Mouse (Mus musculus) brown adipose tissue, adult 24 weeks (tissue): ENCODE results near the gene Abhd2. TPM values are rescaled to one million over a fixed set of nuclear protein-coding genes. Genes with fewer than 3 reads are reported as not detected.

ENCODE experiments used
- H3K27ac ChIP-seq: fragments of 200-500 bp; replicated peaks from 2 replicates; pipeline ENCODE4 v1.5.1; 2012; ENCODE audit warnings: low read depth, mild to moderate bottlenecking, low read length
- H3K4me1 ChIP-seq: fragments of 200-500 bp; 2 replicates; pipeline ENCODE4 v1.6.1; 2012; ENCODE audit warnings: low read length, mixed read lengths; ENCODE audit not compliant: control insufficient read depth, insufficient read depth, insufficient read length
- H3K4me3 ChIP-seq: fragments of 200-500 bp; 2 replicates; pipeline ENCODE4 v1.5.1; 2012; ENCODE audit warnings: low read depth, mild to moderate bottlenecking, low read length, moderate library complexity; ENCODE audit not compliant: insufficient read depth
- polyA plus RNA-seq: library from polyadenylated mRNA; stranded (reverse); fragments of >200 nt; gene quantifications from 2 replicates; pipeline ENCODE4 v1.2.4, GENCODE M21; 2012; ENCODE audit not compliant: missing spikeins, insufficient read depth, insufficient read length

Gene Abhd2
- polyA plus RNA-seq, 1 experiment, result 6.3 TPM

DNA sequence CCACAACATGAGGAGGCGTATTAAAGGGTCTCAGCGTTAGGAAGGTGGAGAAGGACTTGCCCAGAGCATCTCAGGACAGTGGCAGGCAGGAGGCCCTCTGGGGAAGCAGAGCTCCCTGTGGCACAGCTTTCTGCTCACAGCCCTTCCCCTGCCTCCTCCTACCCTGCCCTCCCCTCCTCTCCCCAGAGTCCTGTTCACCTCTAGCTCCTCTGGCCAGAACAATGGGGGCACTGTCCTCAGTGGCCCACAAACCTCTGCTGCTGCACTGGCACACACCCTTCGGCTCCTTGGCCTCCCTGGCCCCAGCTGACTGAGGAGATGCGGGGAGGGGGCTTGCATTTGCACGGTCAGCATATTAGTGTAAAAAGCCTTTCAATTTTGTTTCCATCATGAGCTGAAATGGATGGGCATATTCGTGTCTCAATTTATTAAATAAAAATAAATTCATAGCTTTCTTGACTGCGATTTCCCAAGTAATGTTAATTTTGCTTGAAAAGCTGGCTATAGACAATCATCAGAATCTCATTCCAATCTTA, 115.7 kb downstream of the Abhd2 start:
- Histone ChIP-seq H3K4me3 (no peak overlapping the region), H3K4me1 (no peaks in the 10 kb centered on the region), H3K27ac (no peak overlapping the region)

DNA sequence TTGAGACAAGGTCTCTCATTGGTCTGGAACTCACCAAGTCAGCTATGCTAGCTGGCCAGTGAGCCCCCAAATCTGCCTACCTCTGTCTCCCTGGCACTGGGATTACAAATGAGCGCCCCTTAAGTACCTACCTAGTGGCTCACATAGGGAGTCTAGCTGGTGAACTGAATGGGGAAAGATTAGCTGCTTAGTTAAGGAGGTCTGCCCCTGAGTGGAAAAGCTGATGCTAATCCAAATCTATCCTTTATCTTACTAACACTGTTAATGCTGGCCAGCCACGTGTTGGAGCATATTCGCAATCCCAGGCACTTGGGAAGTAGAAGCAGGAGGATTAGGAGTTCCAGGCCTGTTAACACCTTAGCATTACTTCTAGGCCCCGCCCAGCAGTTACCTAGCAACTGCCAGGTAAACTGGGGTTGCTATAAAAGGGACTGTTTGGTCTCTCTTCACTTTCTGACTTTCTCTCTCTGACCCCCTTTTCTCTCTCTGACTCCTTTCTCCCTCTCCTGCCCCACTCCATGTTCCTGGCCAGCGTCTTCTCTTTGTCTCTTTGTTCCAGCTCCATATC, 117.2 kb downstream of the Abhd2 start:
- Histone ChIP-seq H3K4me1 (no peaks in the 10 kb centered on the region), H3K4me3 (no peak overlapping the region), H3K27ac (no peak overlapping the region)

DNA sequence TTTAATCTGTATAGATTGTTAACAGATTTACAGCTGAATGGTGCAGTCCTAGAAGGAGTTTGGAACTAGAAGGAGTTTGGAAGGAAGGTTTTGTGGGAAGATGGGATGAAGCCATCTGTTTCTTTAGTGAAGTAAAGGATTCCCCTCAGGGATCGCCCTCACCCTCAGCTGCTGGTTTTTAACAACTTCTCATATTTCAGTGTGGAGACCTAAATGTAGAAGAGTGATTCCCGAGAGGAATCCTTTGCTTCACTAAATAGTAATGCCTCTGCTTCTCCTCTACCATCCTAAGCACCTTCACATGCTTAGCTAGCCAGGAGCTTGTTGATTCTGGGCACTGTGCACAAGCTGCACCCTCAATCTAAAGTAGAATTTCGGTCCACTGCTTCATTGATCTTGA, 118.5 kb downstream of the Abhd2 start:
- Histone ChIP-seq H3K4me1 (no peaks in the 10 kb centered on the region), H3K4me3 (peak overlapping the region; percentile 79), H3K27ac (peak overlapping the region; percentile 76; the same call in 1 of the 2 replicates)

DNA sequence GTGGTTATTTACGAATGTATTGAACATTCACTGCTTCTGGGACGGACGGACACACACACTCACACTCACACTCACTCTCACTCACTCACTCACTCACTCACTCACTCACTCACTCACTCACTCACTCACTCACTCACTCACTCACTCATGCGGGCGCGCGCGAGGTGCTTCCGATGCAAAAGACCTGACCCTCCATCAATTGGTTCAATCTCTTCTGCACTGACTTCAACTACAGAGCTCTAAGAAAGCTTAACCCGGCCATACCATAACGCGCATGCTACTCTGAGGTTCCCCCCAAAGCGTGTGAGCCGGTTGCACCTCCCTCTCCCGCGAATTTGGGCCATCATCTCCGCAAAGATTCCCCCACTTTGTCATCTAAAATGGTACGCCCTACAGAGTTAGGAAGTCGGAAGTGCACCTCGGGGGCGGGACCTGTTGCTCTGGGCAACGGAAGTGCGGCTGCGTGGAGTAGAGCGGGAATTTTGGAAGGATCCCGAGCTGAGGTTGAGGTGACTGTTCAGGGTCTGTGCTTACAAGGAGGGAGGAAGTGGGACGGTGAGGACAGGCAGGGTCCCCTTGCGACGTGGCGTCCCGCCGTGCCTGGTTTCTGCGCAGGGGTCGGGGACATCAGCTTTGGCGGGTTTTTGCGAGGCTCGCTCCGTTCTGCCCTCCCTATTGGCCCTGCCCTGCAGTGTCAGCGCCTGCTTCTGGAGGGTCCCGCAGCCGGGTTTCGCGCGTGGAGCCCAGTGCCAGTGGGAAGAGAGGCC, 119.1 kb downstream of the Abhd2 start, which contains the start of gene Fanci:
TSS of gene Fanci (plus strand) at position 47 of the 767 bp plus-strand sequence.
- H3K4me1 ChIP-seq, result no peaks in the 10 kb centered on the region
- H3K27ac ChIP-seq, result peak within 1 kb of the TSS; percentile 76
- H3K4me3 ChIP-seq, result peak within 1 kb of the TSS; percentile 79

DNA sequence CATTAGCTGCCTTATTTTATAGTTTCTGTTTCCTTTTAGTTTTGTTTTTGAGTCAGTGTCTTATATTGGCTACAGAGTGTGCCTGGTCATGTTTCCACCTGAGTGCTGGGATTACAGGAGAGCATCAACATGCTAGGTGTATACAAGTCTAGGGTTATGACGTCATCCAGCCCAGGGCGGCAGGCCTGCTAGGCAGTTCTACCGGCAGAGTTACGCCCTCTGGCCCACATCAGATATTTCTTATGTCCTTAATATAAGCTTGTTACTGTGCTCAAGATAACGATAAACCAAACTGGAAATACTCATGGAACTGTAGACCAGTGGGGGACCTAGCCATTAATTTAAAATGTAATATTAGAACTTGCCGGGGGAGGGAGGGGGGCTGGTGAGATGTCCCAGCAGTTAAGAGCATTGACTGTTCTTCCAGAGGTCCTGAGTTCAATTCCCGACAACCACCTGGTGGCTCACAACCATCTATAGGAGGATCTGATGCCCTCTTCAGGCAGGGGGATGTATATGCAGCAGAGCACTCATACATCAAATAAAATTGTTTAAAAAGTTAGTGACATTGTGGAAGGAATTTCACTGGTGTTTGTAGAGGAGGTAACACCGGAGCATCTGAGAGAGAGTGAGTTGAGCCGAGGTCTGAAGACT, 120.0 kb downstream of the Abhd2 start:
- H3K4me3 ChIP-seq, result no peak overlapping the region
- H3K4me1 ChIP-seq, result no peaks in the 10 kb centered on the region

DNA sequence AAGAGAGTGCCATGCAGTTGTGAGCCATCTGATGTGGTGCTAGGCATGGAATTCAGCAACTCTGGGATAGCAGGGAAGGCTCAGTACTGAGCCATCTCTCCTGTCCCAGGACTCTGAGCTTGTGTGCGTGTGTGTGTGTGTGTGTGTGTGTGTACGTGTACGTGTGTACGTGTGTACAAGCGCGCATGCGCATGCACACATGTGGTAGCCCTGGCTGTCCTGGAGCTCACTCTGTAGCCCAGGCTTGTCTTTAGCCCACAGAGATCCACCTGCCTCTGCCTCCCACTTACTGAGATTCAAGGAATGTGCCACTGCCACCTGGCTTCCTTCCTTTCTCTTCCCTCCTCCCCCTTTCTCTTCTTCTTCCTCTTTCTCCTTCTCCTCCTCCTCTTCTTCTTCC, 120.9 kb downstream of the Abhd2 start:
- H3K4me3 ChIP-seq, result no peak overlapping the region
- H3K27ac ChIP-seq, result no peak overlapping the region
- no peaks in the 10 kb centered on the region for H3K4me1 ChIP-seq

More for the DNA sequence above, 120.0 kb downstream of the Abhd2 start:
- no peak overlapping the region for H3K27ac ChIP-seq

DNA sequence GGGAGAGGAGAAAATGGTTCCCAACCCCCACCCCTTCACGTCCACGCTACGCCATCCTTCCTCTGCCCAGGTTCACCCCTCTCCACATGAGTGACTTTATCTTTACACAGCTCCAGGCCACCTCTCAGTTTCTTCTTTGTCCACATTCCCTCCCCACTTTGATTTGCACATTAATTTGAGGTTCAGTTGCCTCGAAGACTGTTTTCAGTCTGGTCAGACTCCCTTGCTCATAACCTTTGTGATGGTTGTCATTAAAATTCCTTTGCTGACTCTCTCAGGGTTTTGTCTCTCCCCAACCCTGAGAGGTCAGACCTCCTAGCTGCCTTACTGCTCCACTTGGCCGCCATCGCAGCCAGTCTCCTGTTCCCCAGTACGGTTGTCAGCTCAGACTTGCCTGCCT, 121.7 kb downstream of the Abhd2 start:
- H3K4me3 ChIP-seq, result no peak overlapping the region
- no peak overlapping the region for H3K27ac ChIP-seq
- H3K4me1 ChIP-seq, result no peaks in the 10 kb centered on the region

DNA sequence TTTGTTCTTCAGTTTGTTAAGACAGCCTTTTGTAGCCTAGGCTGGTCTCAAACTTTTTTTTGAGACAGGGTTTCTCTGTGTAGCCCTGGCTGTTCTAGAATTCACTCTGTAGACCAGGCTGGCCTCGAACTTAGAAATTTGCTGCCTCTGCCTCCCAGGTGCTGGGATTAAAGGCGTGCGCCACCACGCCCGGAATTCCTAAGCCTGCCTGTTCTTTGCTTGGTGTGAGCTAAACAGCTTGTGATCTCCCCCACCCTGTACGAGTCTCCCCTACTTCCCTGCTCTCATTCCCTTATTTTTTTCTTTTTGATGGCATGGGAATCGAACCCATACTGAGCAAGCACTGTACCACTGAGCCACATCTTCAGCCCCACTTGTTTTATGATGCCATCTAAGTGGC, 122.2 kb downstream of the Abhd2 start:
- H3K27ac ChIP-seq, result no peak overlapping the region
- no peak overlapping the region for H3K4me3 ChIP-seq
- no peaks in the 10 kb centered on the region for H3K4me1 ChIP-seq

DNA sequence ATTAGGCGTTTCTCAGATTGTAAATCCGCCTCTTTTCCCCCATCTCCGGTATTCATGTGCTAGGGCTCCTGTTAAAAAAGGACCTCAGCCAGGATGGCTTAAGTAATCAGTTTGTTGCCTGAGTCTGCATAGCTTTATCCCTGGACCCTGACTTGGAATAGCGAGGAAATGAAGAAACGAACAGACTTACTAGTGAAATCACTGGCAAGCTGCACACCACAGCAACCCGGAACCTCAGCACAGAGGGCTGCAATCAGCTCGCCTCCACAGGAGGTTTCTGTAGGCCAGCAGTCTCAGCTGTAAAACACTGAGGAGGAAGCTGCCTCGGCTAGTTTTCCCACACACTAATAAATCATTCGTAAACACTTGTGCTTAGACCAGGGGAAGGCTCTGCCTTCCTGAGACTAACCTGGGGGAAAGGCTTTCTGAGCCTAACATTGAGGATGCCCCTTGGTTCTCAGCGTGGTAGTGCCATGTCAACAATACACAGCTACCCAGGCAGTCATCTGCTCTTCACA, 124.5 kb downstream of the Abhd2 start:
- no peak overlapping the region for H3K27ac ChIP-seq
- no peak overlapping the region for H3K4me3 ChIP-seq
- no peaks in the 10 kb centered on the region for H3K4me1 ChIP-seq

DNA sequence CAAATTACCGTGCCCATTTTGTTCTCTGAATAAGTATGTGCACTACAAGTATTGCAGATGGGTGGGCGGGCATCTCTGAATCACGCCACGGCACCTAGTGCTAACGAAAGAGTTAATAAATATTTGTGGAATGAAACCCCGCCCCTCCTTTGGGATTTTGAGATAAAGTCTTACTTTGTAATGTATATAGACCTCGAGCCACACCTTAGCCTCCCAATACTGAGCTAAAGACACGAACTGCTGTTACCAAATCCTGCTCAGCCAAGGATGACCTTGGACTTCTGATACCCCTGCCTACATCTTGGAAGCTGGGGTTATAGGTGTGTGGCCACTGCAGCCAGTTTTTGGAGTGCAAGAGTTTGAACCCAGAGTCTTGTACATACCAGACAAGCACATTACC, 125.4 kb downstream of the Abhd2 start:
- H3K4me3 ChIP-seq, result no peak overlapping the region
- H3K4me1 ChIP-seq, result no peaks in the 10 kb centered on the region
- no peak overlapping the region for H3K27ac ChIP-seq

DNA sequence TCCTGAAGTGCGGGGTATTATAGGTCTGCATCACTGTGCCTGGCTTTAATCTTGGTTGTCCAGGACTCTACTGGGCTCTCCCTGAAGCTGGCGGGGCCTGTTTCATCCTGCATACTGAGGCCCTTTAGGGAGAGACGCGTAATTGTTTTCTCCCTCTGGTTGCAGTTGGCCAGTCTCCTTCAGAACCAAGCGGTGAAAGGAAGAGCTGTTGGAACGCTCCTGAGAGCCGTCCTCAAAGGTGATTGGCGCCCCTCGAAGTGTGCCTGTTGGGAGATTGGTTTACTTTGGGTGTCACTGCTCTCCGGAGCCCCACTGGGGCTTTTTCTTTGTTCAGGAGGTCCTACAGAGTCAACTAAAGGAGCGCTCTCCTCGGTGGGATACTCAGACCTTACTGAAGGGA, 126.0 kb downstream of the Abhd2 start:
- Histone ChIP-seq H3K4me1 (no peaks in the 10 kb centered on the region), H3K27ac (no peak overlapping the region), H3K4me3 (no peak overlapping the region)

DNA sequence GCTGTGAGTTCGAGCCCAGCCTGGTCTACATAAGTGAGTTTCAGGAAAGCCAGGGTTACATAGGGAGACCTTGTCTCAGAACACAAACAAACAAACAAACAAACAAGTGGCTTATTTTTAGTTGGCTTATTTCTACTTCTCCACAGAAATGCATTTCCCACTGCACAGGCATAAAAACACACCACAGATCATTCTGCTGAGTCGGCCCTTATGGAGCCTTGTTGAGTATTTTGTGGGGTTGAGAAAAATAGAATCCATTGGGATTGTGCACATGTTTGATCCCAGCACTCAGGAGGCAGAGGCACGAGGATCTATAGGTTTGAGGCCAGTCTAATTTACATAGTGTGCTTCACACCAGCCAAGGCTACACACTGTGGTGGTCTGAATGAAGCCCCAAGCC, 127.3 kb downstream of the Abhd2 start:
- no peak overlapping the region for H3K4me3 ChIP-seq
- H3K27ac ChIP-seq, result no peak overlapping the region
- H3K4me1 ChIP-seq, result no peaks in the 10 kb centered on the region

DNA sequence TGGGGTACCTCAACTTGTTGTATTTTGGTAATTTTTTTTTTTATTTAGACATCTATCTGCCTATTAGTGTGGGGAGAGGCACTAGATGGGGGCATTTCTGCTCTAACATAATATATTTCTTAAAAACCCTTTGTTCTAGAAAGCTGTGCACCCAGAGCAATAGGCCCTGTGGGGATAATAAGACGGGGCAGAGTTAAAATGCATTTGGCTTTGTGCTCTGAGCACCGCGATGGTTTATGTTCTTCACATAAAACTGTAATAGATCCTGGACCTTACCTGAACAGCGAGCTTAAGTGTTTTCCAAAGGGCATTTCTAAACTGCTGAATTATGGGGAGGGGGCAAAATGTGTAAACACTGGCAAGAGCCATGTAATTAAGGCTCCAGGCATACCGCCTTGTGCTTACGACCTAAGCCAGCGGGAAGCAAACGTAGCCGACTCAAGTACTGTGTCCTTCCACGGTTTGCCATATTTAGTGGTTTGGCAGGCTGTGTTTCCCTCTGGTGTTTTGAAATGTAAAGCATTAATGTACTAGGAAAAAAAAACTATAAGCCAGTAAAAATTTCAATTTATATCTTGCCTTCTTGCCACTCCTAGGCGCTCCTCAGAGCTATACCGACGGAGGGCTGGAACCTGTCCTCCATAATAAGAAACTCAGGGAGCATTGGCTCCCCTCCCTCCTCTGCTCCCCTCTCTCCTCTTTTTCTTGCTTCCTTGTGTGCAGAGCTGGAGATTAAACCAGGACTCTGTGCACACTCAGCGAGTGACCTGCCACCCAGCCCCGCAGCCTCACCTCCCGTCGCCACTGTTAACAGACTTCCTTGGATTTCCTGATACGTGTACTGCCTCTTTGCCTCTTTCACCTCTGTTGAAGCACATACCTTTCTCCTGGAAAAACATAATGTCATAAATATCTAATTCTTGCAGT, 141.7 kb downstream of the Abhd2 start:
- no peak overlapping the region for H3K27ac ChIP-seq
- no peak overlapping the region for H3K4me3 ChIP-seq
- H3K4me1 ChIP-seq, result no peaks in the 10 kb centered on the region
